Mouse (Mus musculus) MEL-GATA-1-ER (cell line): ENCODE data around the gene Gm33543.

ENCODE experiments used
- DNase-seq: peaks from one replicate; pipeline ENCODE4 v3.0.0-alpha.2; 2012; ENCODE audit warnings: low read depth; ENCODE audit errors: extremely low read depth

Gm33543 gene

DNA sequence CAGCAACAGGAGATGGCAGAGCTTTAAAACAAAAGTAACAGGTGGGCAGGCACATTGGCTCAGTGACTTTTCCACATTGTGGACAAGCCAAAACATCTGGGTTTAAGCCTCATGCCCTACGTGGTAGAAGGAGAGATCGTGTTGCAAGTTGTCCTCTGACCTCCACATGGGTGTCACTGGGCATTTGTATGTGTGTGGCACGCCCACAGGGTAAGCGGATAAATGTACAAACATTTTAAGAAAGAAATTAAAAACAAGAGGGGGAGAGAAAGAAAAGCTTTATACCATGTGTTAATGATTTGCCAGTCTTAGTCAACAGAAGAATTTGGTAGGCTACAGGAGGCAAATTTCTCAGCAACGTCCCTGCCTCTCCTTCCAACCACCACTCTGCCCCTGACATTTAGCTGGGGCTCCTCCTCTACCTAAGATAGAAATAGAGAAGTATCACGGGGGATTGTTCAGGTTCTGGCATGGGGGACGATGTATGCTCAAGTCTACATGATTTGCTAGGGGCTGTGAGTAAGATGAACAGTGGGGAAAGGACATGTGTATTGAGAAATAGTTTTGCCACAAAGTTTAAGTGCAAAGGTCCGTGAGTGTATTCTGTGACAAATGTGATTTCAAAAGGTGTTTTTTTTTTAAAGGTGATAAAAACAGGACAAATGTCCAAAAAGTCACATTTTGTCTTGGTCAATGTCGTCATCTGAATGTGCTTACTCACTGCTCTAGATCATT, 6.0 kb downstream of the Gm33543 start:
- DNase-seq = no peak

DNA sequence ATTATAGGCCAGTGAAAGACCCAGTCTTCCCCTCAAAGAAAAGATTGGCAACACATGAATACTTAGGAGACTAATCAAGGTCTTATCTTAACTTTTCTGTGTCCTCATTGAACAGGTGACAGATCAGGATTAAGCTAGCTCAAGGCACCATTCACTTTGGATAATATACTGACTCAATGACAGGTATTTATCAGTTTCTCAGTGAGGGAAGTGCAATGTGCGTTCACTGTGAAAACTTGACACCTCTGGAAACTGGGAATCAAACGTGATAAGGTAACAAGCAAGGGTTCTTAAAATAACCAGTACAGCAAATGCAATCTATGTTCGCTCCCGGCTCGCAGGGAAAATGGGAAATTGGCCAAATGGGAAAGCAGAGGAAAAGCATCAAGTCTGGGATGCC, 11.8 kb downstream of the Gm33543 start:
- DNase-seq = no peak

DNA sequence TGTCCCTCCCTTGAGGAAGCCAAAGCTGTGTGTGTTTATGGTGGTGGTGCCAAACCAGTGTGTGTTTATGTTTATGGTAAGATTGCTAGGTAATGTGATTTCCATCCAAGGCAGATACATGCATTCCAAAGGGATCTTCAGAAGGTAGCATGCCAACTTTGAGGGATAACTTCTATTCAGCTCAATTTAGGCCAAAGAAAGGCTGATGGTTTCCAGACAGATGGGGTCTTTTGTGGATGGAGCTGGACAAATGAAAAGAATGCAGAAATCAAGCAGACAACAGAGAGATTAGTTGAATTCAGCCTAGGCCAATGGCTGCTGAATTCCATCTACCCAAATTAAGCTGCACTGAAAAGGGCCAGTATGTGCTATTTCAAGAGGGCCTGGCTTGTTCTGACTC, 13.3 kb downstream of the Gm33543 start:
- DNase-seq = no peak

DNA sequence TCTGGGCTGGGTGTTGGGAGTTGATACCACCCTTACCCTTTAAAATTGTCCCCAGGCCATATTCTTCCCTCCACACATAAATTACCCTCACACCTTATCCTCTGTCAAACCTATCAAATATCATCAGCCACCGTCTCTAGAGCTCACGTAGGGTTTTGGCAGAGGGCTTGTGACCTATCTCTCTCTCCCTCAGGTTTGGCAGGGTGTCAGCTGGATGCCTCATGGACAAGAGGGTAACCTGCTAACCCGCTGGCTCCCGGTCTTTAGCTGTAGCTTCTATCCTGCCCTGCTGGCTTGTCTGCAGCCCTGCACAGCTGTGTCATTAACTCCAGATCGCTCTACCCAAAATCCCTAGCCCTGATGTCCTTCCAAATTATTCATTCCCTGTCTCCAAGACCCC, 14.4 kb downstream of the Gm33543 start:
- DNase-seq = no peak

DNA sequence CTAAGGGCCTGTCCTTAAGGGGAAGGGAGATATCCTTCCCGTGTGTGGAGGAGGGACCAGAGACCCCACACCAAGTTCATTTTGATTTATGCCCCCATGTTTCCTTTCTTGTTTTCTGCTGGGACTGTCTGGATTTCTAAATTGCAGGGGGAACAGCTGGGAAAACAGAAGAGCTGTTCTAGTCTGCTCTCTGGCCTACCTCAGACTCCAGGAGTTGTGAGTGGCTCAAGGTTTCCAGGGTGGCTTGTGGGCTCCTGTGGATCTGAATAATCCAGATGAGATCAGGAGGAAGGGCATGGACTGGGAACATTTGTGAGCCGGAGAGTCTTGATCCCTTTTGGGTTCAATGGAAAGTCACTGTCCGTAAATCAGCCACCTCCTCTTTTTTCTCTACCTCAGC, 17.1 kb downstream of the Gm33543 start:
- DNase-seq = no peak

DNA sequence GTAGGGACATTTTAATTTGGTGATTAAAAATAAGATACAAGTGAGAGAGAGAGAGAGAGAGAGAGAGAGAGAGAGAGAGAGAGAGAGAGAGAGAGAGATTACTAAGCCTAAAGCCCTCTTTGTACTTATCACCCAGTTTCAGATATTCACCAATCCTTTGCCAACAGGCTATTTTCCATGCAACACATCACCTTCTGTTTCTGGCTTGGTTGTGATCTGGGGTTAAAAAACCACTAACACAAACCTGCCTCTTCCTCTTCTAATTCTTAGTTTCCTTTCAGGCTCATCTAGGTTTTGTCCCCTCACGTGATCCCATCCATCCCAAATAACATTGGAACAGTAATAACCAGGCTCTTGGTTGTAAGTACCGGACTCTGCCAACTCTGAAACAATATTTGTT, 24.2 kb downstream of the Gm33543 start:
- no peak for DNase-seq

DNA sequence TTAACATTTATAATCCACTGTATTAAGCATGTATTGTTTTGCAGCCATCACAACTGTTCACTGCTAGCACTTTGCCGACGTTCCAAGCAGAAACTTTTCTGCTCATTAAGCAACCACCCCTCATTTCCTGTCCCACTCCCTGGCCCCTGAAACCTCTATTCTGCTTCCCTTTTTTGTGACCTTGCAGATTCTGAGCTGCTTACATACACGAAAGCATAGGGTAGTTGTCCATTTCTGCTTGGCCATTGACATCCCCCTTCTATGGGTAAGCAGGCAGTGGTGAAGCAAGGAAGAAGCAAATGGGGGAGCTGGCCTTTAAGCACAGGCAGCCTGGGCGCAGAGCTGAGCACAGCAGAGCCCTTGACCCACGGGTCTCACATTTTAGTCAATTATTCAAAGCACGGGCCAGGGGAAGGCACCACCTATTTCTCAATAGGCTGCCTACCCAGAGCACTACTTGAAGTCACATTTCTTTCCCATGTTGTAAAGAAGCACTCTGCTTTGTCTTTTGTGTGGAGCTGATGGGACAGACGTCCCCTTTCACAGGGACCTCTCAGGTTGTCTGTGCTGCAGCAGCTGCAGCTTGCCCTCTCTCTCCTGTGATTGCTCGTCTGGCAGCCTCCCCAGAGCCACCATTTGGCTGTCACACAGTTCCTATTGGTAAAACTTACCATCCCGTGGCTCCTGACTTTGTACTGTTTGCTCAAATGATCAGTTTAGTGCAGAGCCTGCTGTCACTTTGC, 25.1 kb downstream of the Gm33543 start:
- DNase-seq = peak; percentile 8

DNA sequence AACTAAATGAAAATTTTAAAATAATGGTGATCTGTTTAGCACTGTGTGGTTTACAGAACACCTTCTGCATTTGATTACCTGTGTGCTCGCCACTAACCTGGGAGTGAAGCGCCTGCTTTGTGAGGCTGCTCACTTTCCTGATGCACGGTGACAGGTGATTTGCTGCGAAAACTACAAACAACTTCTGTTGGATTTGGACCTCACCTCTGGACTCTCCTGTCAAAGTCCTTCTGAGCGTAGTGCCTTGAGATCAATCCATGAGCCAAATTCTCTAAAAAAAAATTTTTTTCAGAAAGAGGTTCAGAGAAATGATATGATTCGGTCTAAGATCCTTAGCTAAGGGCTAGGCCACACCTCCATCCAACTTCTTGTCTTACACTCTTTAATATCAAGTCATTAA, 28.4 kb downstream of the Gm33543 start:
- no peak for DNase-seq

DNA sequence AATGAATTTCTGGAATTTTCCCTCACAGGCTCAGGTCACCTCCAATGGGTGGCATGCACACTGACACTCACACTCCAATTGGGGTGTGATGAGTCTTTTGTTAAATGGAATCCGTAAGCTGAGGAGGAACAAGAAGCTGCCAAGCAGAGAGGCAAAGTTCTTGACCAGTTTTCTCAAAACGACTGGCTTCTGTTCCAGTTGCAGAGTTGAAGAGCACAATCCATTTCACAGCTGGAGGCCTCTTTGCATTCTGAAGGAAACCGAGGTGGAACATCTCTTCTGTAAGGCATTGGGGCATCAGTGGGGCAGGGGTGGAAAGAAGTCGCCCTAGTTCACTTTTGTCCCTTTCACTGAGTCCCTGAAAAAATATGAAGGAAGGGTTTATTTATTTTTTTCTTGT, 30.9 kb downstream of the Gm33543 start:
- DNase-seq = no peak

DNA sequence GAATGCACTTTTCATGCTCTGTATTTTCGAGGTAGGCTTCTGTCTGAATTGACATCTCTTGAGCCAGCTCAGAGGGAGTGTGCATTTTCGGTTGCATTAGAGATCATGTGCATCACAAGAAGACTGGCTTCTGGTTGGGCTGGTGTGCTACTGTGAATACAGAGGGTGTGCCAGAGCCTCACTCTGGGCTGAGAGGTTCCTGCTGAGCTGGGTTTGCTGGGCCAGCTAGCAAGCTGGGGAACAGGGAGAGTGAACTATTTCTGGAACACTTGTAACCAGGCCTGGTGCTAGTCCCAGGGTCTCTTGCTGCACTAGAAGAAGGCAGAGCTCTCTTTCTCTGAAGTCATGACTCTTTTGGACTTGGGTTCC, 41.3 kb downstream of the Gm33543 start:
- no peak for DNase-seq

DNA sequence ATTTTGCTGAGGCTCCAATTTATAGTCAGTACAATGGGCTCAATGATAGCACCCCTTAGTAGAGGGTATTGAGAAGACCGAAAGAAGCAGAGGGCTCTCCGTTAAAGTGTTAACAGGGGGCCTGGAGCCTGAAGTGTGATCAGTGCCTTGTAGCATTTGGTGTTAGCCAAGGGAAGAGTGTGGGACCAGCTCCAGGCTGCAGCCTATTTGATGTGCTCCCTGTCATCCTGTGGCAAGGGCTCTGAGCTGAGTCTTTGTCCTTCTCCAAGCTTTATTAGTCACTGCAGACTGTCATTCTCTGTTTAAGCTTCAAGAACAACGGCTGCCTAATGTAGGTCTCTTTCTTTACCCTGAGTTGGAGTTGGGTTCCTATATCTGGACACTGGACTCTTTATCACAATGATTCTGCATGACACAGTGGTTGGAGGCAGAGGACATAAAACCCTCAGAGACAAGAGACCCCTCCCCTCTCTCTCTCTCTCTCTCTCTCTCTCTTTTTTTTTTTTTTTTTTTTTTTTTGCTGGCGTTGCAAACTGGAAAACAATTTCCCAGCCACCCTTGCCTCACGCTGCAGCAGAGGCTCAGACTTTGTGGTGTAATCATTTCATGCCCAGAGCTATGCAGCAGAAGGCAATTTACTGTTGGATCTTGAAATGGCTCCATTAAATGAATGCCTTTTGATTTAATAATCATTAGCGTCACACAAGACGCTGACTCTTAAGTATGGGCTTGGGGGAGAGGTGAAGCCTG, 41.9 kb downstream of the Gm33543 start:
- DNase-seq = no peak

DNA sequence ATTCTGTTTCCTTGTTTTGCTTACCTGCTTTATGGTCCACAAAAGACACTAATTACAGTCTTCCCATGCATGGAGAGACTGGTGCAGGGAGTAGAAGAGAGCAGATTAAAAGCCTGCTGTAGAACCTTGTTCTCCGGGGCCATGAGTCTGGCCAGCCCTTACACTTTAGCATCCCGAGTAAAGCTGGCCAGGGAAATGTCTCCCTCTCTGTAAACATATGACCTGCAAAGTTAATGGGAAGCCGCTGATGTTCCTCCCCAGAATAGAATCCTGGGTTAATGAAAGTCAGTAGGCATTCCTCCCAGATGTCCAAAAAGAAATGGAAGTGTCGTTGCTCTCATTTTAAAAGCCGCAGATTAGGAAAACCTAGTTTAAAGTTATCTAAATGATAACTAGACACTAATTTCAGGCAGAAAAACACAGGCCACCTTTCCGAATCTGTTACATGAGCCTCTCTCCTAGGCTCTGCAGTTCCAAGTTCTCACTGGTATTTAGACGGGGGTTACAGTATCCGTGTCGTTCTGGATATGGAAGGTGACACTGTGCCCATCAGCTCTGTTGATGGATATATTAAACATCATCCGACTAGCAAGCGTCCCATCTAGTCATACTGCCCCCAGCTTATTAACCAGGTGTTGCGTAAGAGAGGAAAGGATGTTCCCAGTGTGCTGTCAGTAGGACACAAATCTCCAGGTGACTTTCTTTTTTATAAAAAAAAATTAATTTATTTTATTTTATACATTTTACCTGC, 44.9 kb downstream of the Gm33543 start:
- DNase-seq = no peak

DNA sequence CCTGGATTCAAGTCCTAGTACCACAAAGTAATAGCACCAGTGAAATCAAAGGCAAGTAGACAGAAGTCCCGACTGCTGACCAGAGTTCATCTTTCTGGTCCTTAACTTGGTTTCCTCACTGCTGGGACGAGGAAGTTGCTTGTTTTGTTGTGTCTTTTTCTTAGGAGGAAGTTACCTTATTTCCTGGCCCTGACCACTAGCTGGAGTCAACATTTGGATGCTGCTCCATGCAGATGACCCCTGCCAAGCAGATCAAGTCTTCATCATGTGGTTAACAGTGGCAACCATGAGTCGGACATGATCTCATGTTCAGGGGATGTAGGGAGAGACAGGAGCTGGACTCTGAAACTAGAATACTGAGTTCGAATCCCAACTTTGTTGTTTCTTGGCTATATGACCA, 47.2 kb downstream of the Gm33543 start:
- DNase-seq = no peak

DNA sequence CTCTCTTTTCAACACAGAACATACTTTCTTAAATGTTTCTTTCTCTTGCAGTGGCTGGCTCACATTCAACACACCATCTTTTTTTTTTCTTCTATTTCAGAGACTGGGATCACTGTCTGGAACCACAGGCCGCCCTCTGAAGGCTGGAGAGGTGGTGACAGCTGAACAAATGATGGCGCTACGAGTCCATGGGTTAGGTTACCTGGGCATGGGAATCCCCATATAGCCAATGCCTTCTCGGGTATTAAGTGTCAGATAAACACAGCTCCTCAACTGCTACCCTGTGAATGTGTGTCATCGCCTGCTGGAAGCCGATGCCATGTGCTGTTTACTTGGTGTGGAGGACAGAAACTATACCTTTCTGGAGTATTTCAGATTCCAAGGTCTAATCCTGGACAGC, 48.0 kb downstream of the Gm33543 start:
- no peak for DNase-seq

DNA sequence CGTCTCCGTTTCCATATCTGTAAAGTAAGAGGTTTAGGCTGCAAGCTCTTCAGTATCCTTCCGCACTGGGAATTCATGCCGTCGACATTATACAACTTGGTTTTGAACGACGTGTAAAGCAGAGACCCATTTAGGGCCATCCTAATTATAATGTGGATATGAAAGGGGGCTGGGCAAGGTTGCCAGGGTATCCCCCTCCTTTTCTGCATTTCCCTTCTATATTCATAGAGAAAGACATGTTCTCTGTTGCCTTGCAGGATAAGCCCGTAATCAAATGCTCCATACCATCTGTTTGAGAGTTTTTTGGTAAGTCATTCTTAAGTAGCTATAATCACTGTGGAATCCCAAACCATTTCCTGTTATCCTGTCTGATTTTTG, 51.3 kb downstream of the Gm33543 start:
- DNase-seq = no peak

DNA sequence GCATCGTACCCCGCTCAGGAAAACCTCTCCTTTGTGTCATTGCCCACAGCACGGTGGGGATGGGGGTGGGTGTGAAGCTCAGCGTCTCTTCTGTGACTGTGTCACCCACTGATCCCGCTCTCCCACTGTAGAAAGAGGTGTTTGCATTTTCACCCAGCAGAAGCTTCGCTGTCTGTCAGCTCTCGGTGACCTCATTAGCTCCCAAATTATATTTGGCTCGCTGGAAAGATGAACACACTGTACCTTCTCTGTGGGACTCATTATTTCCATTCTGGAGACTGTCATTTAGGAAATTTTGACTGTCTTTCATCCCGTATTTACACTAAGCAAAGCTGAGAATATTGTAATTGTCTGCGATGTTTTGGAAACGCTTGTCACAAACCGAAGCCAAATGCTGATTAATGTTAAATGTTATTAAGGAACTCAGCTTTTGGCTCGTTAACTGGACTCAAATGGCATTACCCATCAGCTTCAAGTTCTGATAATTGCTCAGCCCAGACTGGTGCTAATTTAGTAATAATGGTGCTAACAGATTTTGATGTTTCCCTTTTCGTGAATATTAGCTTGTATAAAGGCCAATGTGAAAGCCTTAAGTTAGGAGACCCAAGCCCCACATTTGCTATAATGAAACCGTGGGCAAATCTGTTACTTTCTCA, 51.8 kb downstream of the Gm33543 start:
- DNase-seq = no peak

DNA sequence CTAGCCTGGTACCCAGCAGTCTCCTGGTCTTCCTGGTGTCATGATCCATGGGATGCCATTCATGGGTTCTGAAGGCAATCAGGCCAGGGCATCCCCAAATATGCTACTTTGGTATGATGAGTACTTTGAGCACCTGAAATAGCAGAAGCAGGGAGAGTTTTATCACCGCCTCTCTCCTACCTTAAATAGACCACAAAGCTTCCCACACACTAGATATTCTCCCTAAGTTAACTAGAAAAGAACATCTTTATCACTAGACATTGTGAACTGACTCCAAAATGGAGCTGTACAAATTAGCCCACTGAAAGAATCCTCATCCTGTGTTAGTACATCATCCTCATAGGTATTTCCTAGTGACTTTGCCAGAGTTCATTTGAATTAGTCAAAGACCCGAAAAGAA, 55.6 kb downstream of the Gm33543 start:
- no peak for DNase-seq

DNA sequence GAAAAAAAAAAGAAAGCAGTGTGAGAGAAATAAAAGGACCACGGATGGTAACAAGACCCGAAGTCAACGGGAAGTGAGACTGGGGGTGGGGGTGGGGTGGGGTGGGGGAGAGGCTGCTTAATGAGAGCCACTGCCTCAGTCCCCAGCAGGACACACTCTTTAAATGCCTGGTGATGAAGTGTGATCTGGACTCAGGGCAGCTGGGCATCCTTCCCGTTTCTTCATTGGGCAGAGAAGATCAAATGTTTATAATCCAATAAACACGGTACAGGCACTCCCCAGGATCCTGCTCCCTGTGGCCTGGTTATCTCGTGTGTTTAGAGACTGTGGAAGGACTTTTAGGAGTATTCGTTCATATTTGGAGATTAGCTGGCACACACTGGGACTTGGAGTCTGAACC, 57.9 kb downstream of the Gm33543 start:
- no peak for DNase-seq

DNA sequence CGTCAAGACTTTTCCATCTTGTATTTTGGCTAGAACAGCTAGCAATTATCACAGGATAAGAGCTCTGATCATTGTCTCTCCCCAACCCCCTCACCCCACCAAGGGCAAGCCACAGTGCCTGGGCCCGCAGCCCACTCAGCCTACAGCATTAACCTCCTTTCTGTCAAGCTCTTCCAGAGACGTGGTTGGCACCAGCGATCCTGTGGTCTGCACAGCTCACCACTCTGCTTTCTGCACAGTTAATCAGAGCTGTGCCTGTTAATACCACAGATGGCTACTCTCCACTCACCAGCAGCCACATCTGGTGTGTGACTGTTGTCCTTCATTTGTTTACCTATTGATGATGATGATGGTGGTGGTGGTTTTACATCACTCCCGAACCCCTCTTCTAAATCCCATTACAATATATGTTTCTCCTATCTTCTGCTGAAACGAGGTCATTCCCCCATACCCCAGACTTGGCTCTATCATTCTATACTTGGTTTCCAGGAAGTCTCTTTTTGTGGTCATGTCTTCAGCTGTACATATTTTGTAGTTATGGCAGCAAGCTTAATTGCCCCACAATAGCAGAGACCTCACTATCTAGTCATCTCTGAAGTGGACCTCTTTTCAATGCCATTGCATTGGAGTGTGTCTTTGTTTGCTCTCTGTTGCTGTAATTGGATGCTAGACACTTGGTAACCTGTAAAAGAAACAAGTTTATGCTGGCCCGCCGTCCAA, 61.7 kb downstream of the Gm33543 start:
- no peak for DNase-seq

DNA sequence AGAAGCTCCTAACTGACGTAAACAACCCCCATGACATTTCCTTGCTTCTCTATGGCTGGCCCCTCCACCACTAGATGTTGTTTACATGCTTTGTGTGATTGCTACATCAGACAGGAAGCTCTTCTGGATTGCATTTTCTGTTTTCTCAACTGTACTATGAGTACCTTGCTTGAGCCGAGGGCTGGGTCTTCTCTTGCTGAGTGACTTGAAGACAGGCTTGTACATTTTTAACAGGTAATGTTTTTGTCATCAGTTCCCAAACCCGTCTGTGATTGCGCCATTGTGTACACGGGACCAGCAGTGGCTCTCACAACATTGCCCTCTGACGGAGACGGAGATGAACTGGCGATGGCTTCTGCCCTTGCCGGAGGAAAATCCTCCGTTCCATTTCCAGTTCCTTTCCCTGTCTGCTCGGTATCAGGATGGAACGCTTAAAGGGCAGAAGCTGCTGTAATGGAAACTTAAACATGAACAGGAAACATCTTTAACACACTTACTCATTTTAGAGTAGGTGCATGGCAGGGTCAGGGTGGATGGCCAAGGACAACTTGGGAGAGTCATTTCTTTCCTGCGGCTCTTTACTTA, 62.8 kb downstream of the Gm33543 start:
- no peak for DNase-seq
